Mouse (Mus musculus): ENCODE results near the gene Ets1.

GRCm38 (mm10) chr9:32754311-32754710 is 118.3 kb downstream of the Ets1 start:
- TF ChIP-seq CTCF (IDR thresholded peaks at IDR 0.05; ENCODE audit: low read depth, low read length) (no peak), POLR2A (IDR thresholded peaks at IDR 0.05; ENCODE audit: borderline replicate concordance, low read depth, low read length) (no peak)

Data from bone marrow macrophage, adult 2 months (primary cell).